Mouse (Mus musculus) MEL (cell line): ENCODE measurements at regions not wholly inside any gene's neighbourhood (a gene's known extent, or its start where the extent isn't known, plus 50 kb on each side); places are given as distances from the start of the nearest gene placed in this dataset.

Source experiments
- DNase-seq: peaks from one replicate; pipeline ENCODE4 v3.0.0; 2011; ENCODE audit warnings: low read depth, low spot score
- H3K27ac ChIP-seq: 2 replicates; pipeline ENCODE4 v1.5.1; 2012; ENCODE audit warnings: low read depth, mild to moderate bottlenecking, control low read depth, low read length, moderate library complexity; ENCODE audit not compliant: control insufficient read depth
- H3K27me3 ChIP-seq, 2 experiments: fragments of 150-350 bp in 1 of 2; sonication (generic) in 1 of 2; 2 replicates each; pipeline ENCODE4 v1.6.1; 2012; ENCODE audit warnings: low read length in 2 of 2, mild to moderate bottlenecking in 2 of 2, improper control_type of control experiment in 1 of 2, moderate library complexity in 1 of 2; ENCODE audit not compliant: insufficient read depth in 2 of 2, control insufficient read depth in 1 of 2
- H3K36me3 ChIP-seq, 2 experiments: 2 replicates each; pipeline ENCODE4 v1.6.1; 2012 to 2014; ENCODE audit warnings: low read length in 2 of 2, improper control_type of control experiment in 1 of 2, inconsistent platforms in 1 of 2, mild to moderate bottlenecking in 1 of 2; ENCODE audit not compliant: insufficient read depth in 2 of 2, control insufficient read depth in 1 of 2
- H3K4me1 ChIP-seq, 2 experiments: fragments of 150-350 bp in 1 of 2; sonication (generic) in 1 of 2; 2 replicates each; pipeline ENCODE4 v1.6.1; 2012; ENCODE audit warnings: low read length in 2 of 2, improper control_type of control experiment in 1 of 2, mild to moderate bottlenecking in 1 of 2; ENCODE audit not compliant: insufficient read depth in 2 of 2, control insufficient read depth in 1 of 2
- H3K4me3 ChIP-seq, 2 experiments: fragments of 150-350 bp in 1 of 2; sonication (generic) in 1 of 2; 2 replicates each; pipeline ENCODE4 v1.5.1; 2012; ENCODE audit warnings: low read depth in 2 of 2, low read length in 2 of 2, mild to moderate bottlenecking in 2 of 2, moderate library complexity in 2 of 2, control low read depth in 1 of 2, improper control_type of control experiment in 1 of 2; ENCODE audit not compliant: control insufficient read depth in 1 of 2, insufficient read depth in 1 of 2
- H3K79me2 ChIP-seq: 2 replicates; pipeline ENCODE4 v1.6.1; 2012; ENCODE audit warnings: mild to moderate bottlenecking, low read length, moderate library complexity; ENCODE audit not compliant: control insufficient read depth, poor library complexity, insufficient read depth
- H3K9ac ChIP-seq: 2 replicates; pipeline ENCODE4 v1.6.1; 2012; ENCODE audit warnings: low read depth, mild to moderate bottlenecking, control low read depth, low read length, moderate library complexity; ENCODE audit not compliant: control insufficient read depth, poor library complexity, severe bottlenecking
- H3K9me3 ChIP-seq: fragments of 150-350 bp; sonication (generic); replicated peaks from 2 replicates; pipeline ENCODE4 v1.6.1; 2012; ENCODE audit warnings: mild to moderate bottlenecking, low read length, improper control_type of control experiment, moderate library complexity; ENCODE audit not compliant: insufficient read depth
- BHLHE40 ChIP-seq: IDR thresholded peaks from 2 replicates; pipeline ENCODE4 v1.6.1; 2012; ENCODE audit warnings: low read depth, mild to moderate bottlenecking, inconsistent platforms, low read length, improper control_type of control experiment, borderline replicate concordance
- CHD1 ChIP-seq: IDR thresholded peaks from 2 replicates; pipeline ENCODE4 v1.6.1; 2012; ENCODE audit warnings: low read depth, mild to moderate bottlenecking, inconsistent platforms, low read length, improper control_type of control experiment
- CHD2 ChIP-seq: IDR thresholded peaks from 2 replicates; pipeline ENCODE4 v1.6.1; 2011; ENCODE audit warnings: low read length, improper control_type of control experiment
- CTCF ChIP-seq, 3 experiments: IDR thresholded peaks in 2 of 3; conservative IDR thresholded peaks in 1 of 3; 2 replicates each; pipeline ENCODE4 v1.5.1; 2011 to 2012; ENCODE audit warnings: low read length in 3 of 3, low read depth in 2 of 3, mild to moderate bottlenecking in 2 of 3, improper control_type of control experiment in 1 of 3, inconsistent platforms in 1 of 3, mixed read lengths in 1 of 3, moderate library complexity in 1 of 3; ENCODE audit not compliant: control insufficient read depth in 1 of 3, insufficient read depth in 1 of 3, poor library complexity in 1 of 3, severe bottlenecking in 1 of 3
- E2F4 ChIP-seq: IDR thresholded peaks from 2 replicates; pipeline ENCODE4 v1.6.1; 2011; ENCODE audit warnings: low read depth, low read length, improper control_type of control experiment, borderline replicate concordance
- EP300 ChIP-seq, 2 experiments: IDR thresholded peaks; 2 replicates each; pipeline ENCODE4 v1.6.1; 2011; ENCODE audit warnings: improper control_type of control experiment in 2 of 2, low read length in 2 of 2, low read depth in 1 of 2, mild to moderate bottlenecking in 1 of 2
- ETS1 ChIP-seq: IDR thresholded peaks from 2 replicates; pipeline ENCODE4 v1.6.1; 2012; ENCODE audit warnings: low read depth, mild to moderate bottlenecking, inconsistent platforms, low read length, improper control_type of control experiment, moderate library complexity
- GABPA ChIP-seq: IDR thresholded peaks from 2 replicates; pipeline ENCODE4 v1.6.1; 2012; ENCODE audit warnings: low read depth, mild to moderate bottlenecking, inconsistent platforms, low read length, improper control_type of control experiment, moderate library complexity
- HCFC1 ChIP-seq: IDR thresholded peaks from 2 replicates; pipeline ENCODE4 v1.6.1; 2012; ENCODE audit warnings: low read depth, mild to moderate bottlenecking, inconsistent platforms, low read length, improper control_type of control experiment, moderate library complexity
- JUND ChIP-seq: IDR thresholded peaks from 2 replicates; pipeline ENCODE4 v1.6.1; 2011; ENCODE audit warnings: low read depth, mild to moderate bottlenecking, improper control_type of control experiment, low read length
- KAT2A ChIP-seq: conservative IDR thresholded peaks from 2 replicates; pipeline ENCODE4 v1.6.1; 2012; ENCODE audit warnings: low read depth, low read length, improper control_type of control experiment, inconsistent platforms
- MAZ ChIP-seq: IDR thresholded peaks from 2 replicates; pipeline ENCODE4 v1.6.1; 2012; ENCODE audit warnings: low read depth, mild to moderate bottlenecking, inconsistent platforms, low read length, improper control_type of control experiment
- MEF2A ChIP-seq: IDR thresholded peaks from 2 replicates; pipeline ENCODE4 v1.6.1; 2014; ENCODE audit warnings: low read depth, mild to moderate bottlenecking, inconsistent platforms, low read length, improper control_type of control experiment; ENCODE audit not compliant: poor library complexity, insufficient replicate concordance, severe bottlenecking; ENCODE audit errors: extremely low read depth
- MXI1 ChIP-seq: IDR thresholded peaks from 2 replicates; pipeline ENCODE4 v1.6.1; 2011; ENCODE audit warnings: mild to moderate bottlenecking, low read depth, low read length, improper control_type of control experiment
- MYB ChIP-seq: IDR thresholded peaks from 2 replicates; pipeline ENCODE4 v1.6.1; 2011; ENCODE audit warnings: mild to moderate bottlenecking, low read depth, low read length, improper control_type of control experiment
- MYC ChIP-seq: IDR thresholded peaks from 2 replicates; pipeline ENCODE4 v1.6.1; 2011; ENCODE audit warnings: low read depth, mild to moderate bottlenecking, low read length, improper control_type of control experiment, moderate library complexity
- NELFE ChIP-seq: IDR thresholded peaks from 2 replicates; pipeline ENCODE4 v1.6.1; 2011; ENCODE audit warnings: low read depth, low read length, improper control_type of control experiment
- NRF1 ChIP-seq: IDR thresholded peaks from 2 replicates; pipeline ENCODE4 v1.6.1; 2014; ENCODE audit warnings: low read depth, mild to moderate bottlenecking, inconsistent platforms, low read length, improper control_type of control experiment, moderate library complexity; ENCODE audit not compliant: poor library complexity, insufficient read depth, severe bottlenecking
- POLR2A ChIP-seq, 2 experiments: IDR thresholded peaks; 2 replicates each; pipeline ENCODE4 v1.6.1; 2011 to 2012; ENCODE audit warnings: low read length in 2 of 2, mild to moderate bottlenecking in 2 of 2, control low read depth in 1 of 2, improper control_type of control experiment in 1 of 2, low read depth in 1 of 2, moderate library complexity in 1 of 2; ENCODE audit not compliant: control insufficient read depth in 1 of 2, insufficient read depth in 1 of 2, poor library complexity in 1 of 2
- POLR2AphosphoS5 ChIP-seq: IDR thresholded peaks from 2 replicates; pipeline ENCODE4 v1.6.1; 2012; ENCODE audit warnings: low read depth, borderline replicate concordance, mild to moderate bottlenecking, inconsistent platforms, low read length, moderate library complexity, mixed read lengths
- RAD21 ChIP-seq: IDR thresholded peaks from 2 replicates; pipeline ENCODE4 v1.6.1; 2011; ENCODE audit warnings: mild to moderate bottlenecking, low read depth, low read length, improper control_type of control experiment
- SMC3 ChIP-seq: IDR thresholded peaks from 2 replicates; pipeline ENCODE4 v1.6.1; 2011; ENCODE audit warnings: low read depth, low read length, improper control_type of control experiment
- TBP ChIP-seq: IDR thresholded peaks from 2 replicates; pipeline ENCODE4 v1.8.0; 2011; ENCODE audit warnings: low read depth, low read length, improper control_type of control experiment
- UBTF ChIP-seq: IDR thresholded peaks from 2 replicates; pipeline ENCODE4 v1.6.1; 2012; ENCODE audit warnings: low read depth, mild to moderate bottlenecking, inconsistent platforms, low read length, improper control_type of control experiment, moderate library complexity, borderline replicate concordance; ENCODE audit not compliant: insufficient read depth
- USF1 ChIP-seq: IDR thresholded peaks from 2 replicates; pipeline ENCODE4 v1.6.1; 2014; ENCODE audit warnings: low read depth, mild to moderate bottlenecking, inconsistent platforms, low read length, improper control_type of control experiment, moderate library complexity

DNA sequence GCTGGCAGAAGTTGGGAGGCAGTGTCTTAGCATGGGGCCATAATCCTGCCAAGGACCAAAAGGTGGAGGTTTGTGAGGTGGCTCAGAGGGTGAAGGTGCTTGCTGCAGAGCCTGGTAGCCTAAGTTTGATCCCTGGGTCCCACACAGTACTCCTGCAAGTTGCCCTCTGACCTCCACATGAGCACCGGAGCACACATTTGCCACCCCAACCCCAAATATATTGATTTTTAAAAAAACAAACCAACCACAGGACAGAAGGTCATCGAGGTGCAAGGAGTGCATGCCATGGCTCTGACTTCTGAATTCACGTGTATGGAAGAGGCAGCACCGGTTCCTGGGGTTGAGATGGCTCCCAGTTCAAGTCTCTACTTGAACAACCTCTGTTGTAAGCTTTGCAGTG is 186.2 kb downstream of the Rplp1 start:
- DNase-seq = no peak
- H3K4me1 ChIP-seq = 0 out of 4 replicates have a peak, but pooled peaks cover 0 to 1% of the 10 kb centered on the region in 2 experiments
- H3K79me2 ChIP-seq = no peaks in the 10 kb centered on the region
- no peaks in the 10 kb centered on the region for H3K9me3 ChIP-seq
- H3K27ac ChIP-seq = no peak overlapping the region
- peaks cover 4 to 11% of the 10 kb centered on the region in 2 experiments for H3K27me3 ChIP-seq
- H3K4me3 ChIP-seq = no peak overlapping the region
- TF ChIP-seq ETS1 = no peak
- no peak for TF ChIP-seq TBP
- TF ChIP-seq MYC = no peak
- no peak for TF ChIP-seq EP300 (IDR thresholded peaks at IDR 0.05; ENCODE audit: low read depth in 1 of 2, low read length in 2 of 2)
- TF ChIP-seq POLR2A (IDR thresholded peaks at IDR 0.05; ENCODE audit: control insufficient read depth in 1 of 2, insufficient read depth in 1 of 2, low read depth in 1 of 2, low read length in 2 of 2, poor library complexity in 1 of 2) = no peak
- no peak for TF ChIP-seq BHLHE40
- TF ChIP-seq MXI1 = no peak
- no peak for TF ChIP-seq RAD21
- no peak for TF ChIP-seq KAT2A
- no peak for TF ChIP-seq MYB
- TF ChIP-seq NRF1 = no peak
- no peak for TF ChIP-seq E2F4
- TF ChIP-seq JUND = no peak
- no peaks in the 10 kb centered on the region for H3K36me3 ChIP-seq
- no peak overlapping the region for H3K9ac ChIP-seq

GRCm38 (mm10) chr9:61727651-61728050 is 186.7 kb downstream of the Rplp1 start:
- TF ChIP-seq MEF2A (no peak), CHD2 (no peak), CTCF (IDR thresholded peaks at IDR 0.05 in 2 of 3, conservative IDR thresholded peaks at IDR 0.05 in 1 of 3; ENCODE audit: control insufficient read depth in 1 of 3, insufficient read depth in 1 of 3, low read depth in 2 of 3, low read length in 3 of 3, poor library complexity in 1 of 3, severe bottlenecking in 1 of 3) (no peak), SMC3 (no peak), KAT2A (no peak), CHD1 (no peak), USF1 (no peak), GABPA (no peak), MAZ (no peak), POLR2AphosphoS5 (no peak), NELFE (no peak), HCFC1 (no peak), UBTF (no peak), RAD21 (no peak)
- H3K4me3 ChIP-seq = no peak overlapping the region
- H3K79me2 ChIP-seq = no peaks in the 10 kb centered on the region
- 0 out of 4 replicates have a peak, but pooled peaks cover 0 to 6% of the 10 kb centered on the region in 2 experiments for H3K4me1 ChIP-seq
- no peak for DNase-seq
- no peak overlapping the region for H3K27ac ChIP-seq
- peaks cover 4 to 11% of the 10 kb centered on the region in 2 experiments for H3K27me3 ChIP-seq
- no peaks in the 10 kb centered on the region for H3K9me3 ChIP-seq
- H3K36me3 ChIP-seq = no peaks in the 10 kb centered on the region
- H3K9ac ChIP-seq = no peak overlapping the region
